Mouse (Mus musculus) T-helper 2 cell (primary cell): ENCODE data around the gene Iqgap3.

Source experiments
- in situ Hi-C: fragments of 300-600 bp; cut with MboI, MseI; formaldehyde crosslinking; loops from one replicate; pipeline ENCODE4 v1.15.1; 2025; ENCODE audit warnings: high pct_unique_total_duplicates

Iqgap3 gene

GRCm38 (mm10) chr3:88081345-88082223 lies at the start of gene Iqgap3:
Gene Iqgap3, plus strand, starts transcription at chr3:88081971.
- in situ Hi-C loops = no loop called here

GRCm38 (mm10) chr3:88033506-88033905 lies 48.3 kb upstream of the Iqgap3 start:
- in situ Hi-C loops = no loop called here

- in situ Hi-C loops = no loop called here
Measured at GRCm38 (mm10) chr3:88035561-88036293, 46.0 kb upstream of the Iqgap3 start.

GRCm38 (mm10) chr3:88042661-88043421 lies 38.9 kb upstream of the Iqgap3 start, which contains the start of gene Gpatch4:
Gene Gpatch4, plus strand, starts transcription at chr3:88043108.
- in situ Hi-C loops = no loop called here

GRCm38 (mm10) chr3:88049532-88049931 lies 32.2 kb upstream of the Iqgap3 start:
- in situ Hi-C loops = no loop called here

- in situ Hi-C loops = no loop called here
Measured at GRCm38 (mm10) chr3:88057030-88057429, 24.7 kb upstream of the Iqgap3 start.

- in situ Hi-C loops = no loop called here
Measured at GRCm38 (mm10) chr3:88057902-88058696, 23.7 kb upstream of the Iqgap3 start, which contains the start of gene Naxe. Gene Naxe, minus strand, starts transcription at chr3:88058495.

GRCm38 (mm10) chr3:88068386-88068785 lies 13.4 kb upstream of the Iqgap3 start:
- in situ Hi-C loops = no loop called here

GRCm38 (mm10) chr3:88071783-88072182 lies 10.0 kb upstream of the Iqgap3 start:
- in situ Hi-C loops = loop anchor here (5.0 kb wide), 1 partner anchor 64 kb away; no protein-coding TSS in a partner anchor

- in situ Hi-C loops = loop anchor here (5.0 kb wide), 1 partner anchor 66 kb away; no protein-coding TSS in a partner anchor
Measured at GRCm38 (mm10) chr3:88073631-88074030, 8.1 kb upstream of the Iqgap3 start.

GRCm38 (mm10) chr3:88074351-88074750 lies 7.4 kb upstream of the Iqgap3 start:
- in situ Hi-C loops = loop anchor here (5.0 kb wide), 1 partner anchor 67 kb away; no protein-coding TSS in a partner anchor

- in situ Hi-C loops = loop anchor here (5.0 kb wide), 1 partner anchor 67 kb away; no protein-coding TSS in a partner anchor
Measured at GRCm38 (mm10) chr3:88074766-88075165, 7.0 kb upstream of the Iqgap3 start.

- in situ Hi-C loops = no loop called here
Measured at GRCm38 (mm10) chr3:88077441-88077840, 4.3 kb upstream of the Iqgap3 start.

- in situ Hi-C loops = no loop called here
Measured at GRCm38 (mm10) chr3:88078204-88078603, 3.6 kb upstream of the Iqgap3 start, which contains the start of gene Ttc24. Gene Ttc24, minus strand, starts transcription at chr3:88078304.

- in situ Hi-C loops = no loop called here
Measured at GRCm38 (mm10) chr3:88082224-88082618, 450 bp downstream of the Iqgap3 start.

GRCm38 (mm10) chr3:88082663-88083062 lies 892 bp downstream of the Iqgap3 start:
- in situ Hi-C loops = no loop called here

GRCm38 (mm10) chr3:88084001-88084400 lies 2.2 kb downstream of the Iqgap3 start:
- in situ Hi-C loops = no loop called here

GRCm38 (mm10) chr3:88085459-88085858 lies 3.7 kb downstream of the Iqgap3 start:
- in situ Hi-C loops = loop anchor here (5.0 kb wide), 2 partner anchors 87 to 147 kb away; no protein-coding TSS in a partner anchor

- in situ Hi-C loops = loop anchor here (5.0 kb wide), 2 partner anchors 85 to 145 kb away; no protein-coding TSS in a partner anchor
Measured at GRCm38 (mm10) chr3:88087688-88088087, 5.9 kb downstream of the Iqgap3 start.

GRCm38 (mm10) chr3:88090106-88090505 lies 8.3 kb downstream of the Iqgap3 start:
- in situ Hi-C loops = no loop called here
